Mouse (Mus musculus): ENCODE measurements at regions not wholly inside any gene's neighbourhood (a gene's known extent, or its start where the extent isn't known, plus 50 kb on each side); places are given as distances from the start of the nearest gene placed in this dataset.

DNA sequence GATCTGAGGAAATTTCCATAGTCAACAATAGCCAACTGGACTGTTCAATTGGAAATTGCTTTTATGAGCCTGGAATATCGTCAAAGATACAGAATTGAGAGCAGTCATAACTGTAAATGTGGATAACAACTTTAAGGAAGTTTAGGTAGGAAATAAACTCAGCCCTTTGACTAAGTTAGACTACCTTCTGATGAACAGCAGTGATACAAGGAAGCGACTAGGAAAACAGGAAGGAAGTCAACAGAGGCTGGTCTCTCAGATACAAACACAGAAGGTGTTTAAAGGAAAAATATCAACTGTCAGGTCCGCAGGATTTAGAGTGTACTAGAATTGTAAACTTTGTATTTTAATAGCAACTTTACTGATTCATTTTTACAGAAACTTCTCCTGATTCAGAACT is 721.1 kb downstream of the Kcna4 start:
- ATAC-seq (ENCODE audit: insufficient read depth, low read depth) (no peak), DNase-seq (ENCODE audit: low spot score) (no peak)
- H3K4me1 ChIP-seq (ENCODE audit: control insufficient read depth, insufficient read depth) = no peaks in the 10 kb centered on the region
- H3K4me3 ChIP-seq (ENCODE audit: low read depth, low read length) = no peak overlapping the region
- 60% methylated on average over 3 of the region's 3 CpGs for WGBS
- no peaks in the 10 kb centered on the region for H3K27me3 ChIP-seq (ENCODE audit: control insufficient read depth, insufficient read depth, low read length)
- no peak overlapping the region for H3K4me2 ChIP-seq (ENCODE audit: low read depth, low read length)
- H3K9me3 ChIP-seq (replicated peaks; ENCODE audit: control insufficient read depth, low read length) = no peaks in the 10 kb centered on the region
- no peak overlapping the region for H3K27ac ChIP-seq (ENCODE audit: low read depth)
- TF ChIP-seq EP300 (IDR thresholded peaks at IDR 0.05; ENCODE audit: low read depth) (no peak), CTCF (IDR thresholded peaks at IDR 0.05; ENCODE audit: low read depth) (no peak)
- H3K36me3 ChIP-seq (replicated peaks; ENCODE audit: control insufficient read depth, insufficient read depth, low read length) = no peaks in the 10 kb centered on the region
- H3K9ac ChIP-seq (replicated peaks; ENCODE audit: low read depth, low read length) = no peak overlapping the region

DNA sequence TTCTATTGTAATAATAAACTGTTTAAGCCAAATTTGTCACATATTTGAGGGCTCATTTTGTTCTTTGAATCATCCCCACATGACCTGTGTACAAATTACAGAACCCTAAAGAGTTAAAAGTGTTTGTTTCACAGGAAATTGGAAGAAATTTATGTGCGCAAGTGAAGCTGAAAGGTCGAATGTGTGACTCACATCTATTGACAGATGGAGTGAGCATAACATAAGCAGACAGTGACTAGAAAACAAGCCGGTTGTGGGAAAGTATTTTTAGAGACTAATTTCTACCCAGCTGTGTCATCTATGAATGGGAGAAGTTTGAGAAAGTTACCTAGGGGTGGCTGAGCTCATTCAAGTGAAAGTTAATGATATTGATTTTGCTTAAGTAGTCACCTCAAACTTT is 732.8 kb downstream of the Kcna4 start:
- no peaks in the 10 kb centered on the region for H3K4me1 ChIP-seq (ENCODE audit: control insufficient read depth, insufficient read depth)
- no peak overlapping the region for H3K27ac ChIP-seq (ENCODE audit: low read depth)
- H3K9me3 ChIP-seq (replicated peaks; ENCODE audit: control insufficient read depth, low read length) = no peaks in the 10 kb centered on the region
- no peak overlapping the region for H3K9ac ChIP-seq (replicated peaks; ENCODE audit: low read depth, low read length)
- H3K4me2 ChIP-seq (ENCODE audit: low read depth, low read length) = no peak overlapping the region
- no peak for ATAC-seq (ENCODE audit: insufficient read depth, low read depth)
- TF ChIP-seq EP300 (IDR thresholded peaks at IDR 0.05; ENCODE audit: low read depth) = no peak
- 43% methylated on average over 3 of the region's 3 CpGs for WGBS
- no peaks in the 10 kb centered on the region for H3K27me3 ChIP-seq (ENCODE audit: control insufficient read depth, insufficient read depth, low read length)
- DNase-seq (ENCODE audit: low spot score) = no peak
- no peak overlapping the region for H3K4me3 ChIP-seq (ENCODE audit: low read depth, low read length)
- no peaks in the 10 kb centered on the region for H3K36me3 ChIP-seq (replicated peaks; ENCODE audit: control insufficient read depth, insufficient read depth, low read length)

- TF ChIP-seq CTCF (IDR thresholded peaks at IDR 0.05; ENCODE audit: low read depth) = no peak
- TF ChIP-seq EP300 (IDR thresholded peaks at IDR 0.05; ENCODE audit: low read depth) = no peak
- H3K4me2 ChIP-seq (ENCODE audit: low read depth, low read length) = no peak overlapping the region
- ATAC-seq (ENCODE audit: insufficient read depth, low read depth) = no peak
- 80% methylated on average over 2 of the region's 2 CpGs for WGBS
- no peaks in the 10 kb centered on the region for H3K9me3 ChIP-seq (replicated peaks; ENCODE audit: control insufficient read depth, low read length)
- H3K27me3 ChIP-seq (ENCODE audit: control insufficient read depth, insufficient read depth, low read length) = no peaks in the 10 kb centered on the region
- no peak overlapping the region for H3K27ac ChIP-seq (ENCODE audit: low read depth)
- H3K9ac ChIP-seq (replicated peaks; ENCODE audit: low read depth, low read length) = no peak overlapping the region
- no peaks in the 10 kb centered on the region for H3K4me1 ChIP-seq (ENCODE audit: control insufficient read depth, insufficient read depth)
- no peaks in the 10 kb centered on the region for H3K36me3 ChIP-seq (replicated peaks; ENCODE audit: control insufficient read depth, insufficient read depth, low read length)
- H3K4me3 ChIP-seq (ENCODE audit: low read depth, low read length) = no peak overlapping the region
- no peak for DNase-seq (ENCODE audit: low spot score)
These were observed 740.2 kb downstream of the Kcna4 start for GRCm38 (mm10) chr2:108030657-108031056.

DNA sequence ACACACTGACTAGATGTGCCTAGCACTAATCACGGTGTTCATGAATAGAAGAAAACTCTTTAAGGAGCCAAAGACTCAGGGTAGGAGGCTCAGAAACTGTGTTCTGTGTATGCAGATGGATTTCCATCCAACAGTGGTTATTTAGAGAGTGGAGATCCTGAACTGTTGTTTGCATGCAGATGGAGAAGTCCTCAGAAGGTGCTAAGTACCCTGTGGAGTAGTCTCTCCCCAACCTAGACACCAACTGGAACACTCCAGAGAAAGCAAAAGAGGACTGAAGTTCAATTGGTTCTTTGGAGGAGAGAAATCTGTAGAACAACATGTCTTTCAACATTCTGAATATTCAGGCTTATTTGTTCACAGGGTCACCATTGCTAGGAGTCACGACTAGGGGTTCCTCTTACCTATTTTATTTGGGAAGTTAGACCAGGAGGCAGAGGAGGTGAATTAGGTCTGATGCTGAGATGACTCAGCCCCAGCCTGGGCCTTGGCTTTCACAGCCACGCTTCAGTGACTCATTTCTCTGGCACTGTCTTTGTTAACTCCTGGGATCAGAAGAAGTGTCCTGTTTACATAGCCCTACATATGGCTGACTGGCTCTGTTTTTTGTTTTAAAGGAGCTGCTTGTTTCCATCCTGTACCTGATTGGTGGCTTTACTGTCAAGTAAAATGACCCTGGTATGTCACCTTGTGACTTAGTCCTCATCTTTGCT is 742.0 kb downstream of the Kcna4 start:
- Histone ChIP-seq H3K4me2 (ENCODE audit: low read depth, low read length) (no peak overlapping the region), H3K27ac (ENCODE audit: low read depth) (no peak overlapping the region), H3K36me3 (replicated peaks; ENCODE audit: control insufficient read depth, insufficient read depth, low read length) (no peaks in the 10 kb centered on the region), H3K9me3 (replicated peaks; ENCODE audit: control insufficient read depth, low read length) (no peaks in the 10 kb centered on the region), H3K4me3 (ENCODE audit: low read depth, low read length) (no peak overlapping the region), H3K27me3 (ENCODE audit: control insufficient read depth, insufficient read depth, low read length) (no peaks in the 10 kb centered on the region), H3K4me1 (ENCODE audit: control insufficient read depth, insufficient read depth) (no peaks in the 10 kb centered on the region), H3K9ac (replicated peaks; ENCODE audit: low read depth, low read length) (no peak overlapping the region)
- ATAC-seq (ENCODE audit: insufficient read depth, low read depth) = no peak
- TF ChIP-seq CTCF (IDR thresholded peaks at IDR 0.05; ENCODE audit: low read depth) = no peak
- no peak for TF ChIP-seq EP300 (IDR thresholded peaks at IDR 0.05; ENCODE audit: low read depth)
- no peak for DNase-seq (ENCODE audit: low spot score)
- 58% methylated on average over 3 of the region's 3 CpGs for WGBS

DNA sequence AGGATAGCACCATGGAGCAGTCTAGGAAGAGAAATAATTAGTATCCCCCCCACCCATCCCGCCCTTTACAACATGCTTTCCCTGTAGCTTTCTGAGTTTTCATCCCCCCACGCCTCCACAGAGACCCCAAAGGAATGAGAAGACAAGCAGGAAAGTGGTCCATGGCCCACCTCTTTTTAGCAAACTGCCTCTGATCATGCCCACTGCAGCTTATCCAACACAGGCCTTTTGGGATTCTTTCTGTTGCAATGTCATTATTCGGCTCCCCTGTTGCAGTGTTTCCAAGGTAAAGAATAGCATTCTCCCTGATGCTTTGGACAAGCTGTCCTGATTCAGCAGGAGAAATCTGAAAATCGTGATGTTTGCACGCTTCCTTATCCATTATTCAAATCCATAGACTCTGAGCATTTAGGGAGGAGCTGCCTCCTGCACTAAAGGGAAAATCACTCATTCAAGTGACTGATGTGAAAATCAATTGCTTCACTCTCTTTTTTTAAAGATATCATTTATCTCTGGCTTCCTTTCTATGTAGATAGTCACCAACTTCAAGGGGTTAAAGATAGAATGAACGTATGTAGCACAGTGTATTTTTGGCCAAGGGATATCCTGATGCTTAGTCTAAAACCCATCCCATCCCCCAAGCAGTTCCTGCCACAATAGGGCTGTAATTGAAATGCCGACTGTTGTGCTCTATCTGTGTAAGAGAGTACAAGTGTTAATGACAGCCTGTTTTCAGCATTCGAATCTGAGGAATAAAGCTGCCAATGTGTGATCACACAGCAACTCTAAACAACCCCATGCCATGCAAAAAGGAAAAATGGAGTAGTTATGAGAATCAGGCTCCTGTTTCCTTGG is 743.1 kb downstream of the Kcna4 start:
- Histone ChIP-seq H3K27ac (ENCODE audit: low read depth) (no peak overlapping the region), H3K4me2 (ENCODE audit: low read depth, low read length) (no peak overlapping the region), H3K9me3 (replicated peaks; ENCODE audit: control insufficient read depth, low read length) (no peaks in the 10 kb centered on the region), H3K36me3 (replicated peaks; ENCODE audit: control insufficient read depth, insufficient read depth, low read length) (no peaks in the 10 kb centered on the region), H3K4me1 (ENCODE audit: control insufficient read depth, insufficient read depth) (no peaks in the 10 kb centered on the region), H3K9ac (replicated peaks; ENCODE audit: low read depth, low read length) (no peak overlapping the region), H3K4me3 (ENCODE audit: low read depth, low read length) (no peak overlapping the region), H3K27me3 (ENCODE audit: control insufficient read depth, insufficient read depth, low read length) (no peaks in the 10 kb centered on the region)
- WGBS = 51% methylated on average over 8 of the region's 8 CpGs
- no peak for DNase-seq (ENCODE audit: low spot score)
- no peak for TF ChIP-seq EP300 (IDR thresholded peaks at IDR 0.05; ENCODE audit: low read depth)
- TF ChIP-seq CTCF (IDR thresholded peaks at IDR 0.05; ENCODE audit: low read depth) = no peak
- ATAC-seq (ENCODE audit: insufficient read depth, low read depth) = no peak

Data from heart, postnatal 0 days (tissue).